Mouse (Mus musculus) embryonic facial prominence, embryonic 12.5 days (tissue): ENCODE measurements around the gene Gkap1. TPM values are rescaled to one million over a fixed set of nuclear protein-coding genes. Genes with fewer than 3 reads are reported as not detected.

Source experiments
- ATAC-seq: fragments of 200-750 bp; cut with Nextera tagmentation; 2 replicates; pipeline ENCODE4 v1.8.0; 2017; ENCODE audit not compliant: insufficient number of reproducible peaks, insufficient read depth, low FRiP score, low TSS enrichment
- H3K27ac ChIP-seq: fragments of 300-500 bp; sonication (generic); 2 replicates; pipeline ENCODE4 v1.5.1; 2016; ENCODE audit warnings: mild to moderate bottlenecking
- H3K27me3 ChIP-seq: fragments of 300-500 bp; sonication (generic); 2 replicates; pipeline ENCODE4 v1.6.1; 2016; ENCODE audit warnings: mild to moderate bottlenecking, moderate library complexity
- H3K36me3 ChIP-seq: fragments of 300-500 bp; sonication (generic); 2 replicates; pipeline ENCODE4 v1.6.1; 2016; ENCODE audit warnings: mild to moderate bottlenecking
- H3K4me1 ChIP-seq: fragments of 300-500 bp; sonication (generic); 2 replicates; pipeline ENCODE4 v1.6.1; 2016
- H3K4me2 ChIP-seq: fragments of 300-500 bp; sonication (generic); replicated peaks from 2 replicates; pipeline ENCODE4 v1.6.1; 2016; ENCODE audit warnings: mild to moderate bottlenecking, moderate library complexity
- H3K4me3 ChIP-seq: fragments of 300-500 bp; sonication (generic); 2 replicates; pipeline ENCODE4 v1.5.1; 2016; ENCODE audit warnings: mild to moderate bottlenecking
- H3K9ac ChIP-seq: fragments of 300-500 bp; sonication (generic); 2 replicates; pipeline ENCODE4 v1.6.1; 2016; ENCODE audit warnings: mild to moderate bottlenecking, moderate library complexity
- H3K9me3 ChIP-seq: fragments of 300-500 bp; sonication (generic); 2 replicates; pipeline ENCODE4 v1.6.1; 2016; ENCODE audit warnings: mild to moderate bottlenecking, moderate library complexity
- WGBS: fragments of 180-500 bp; shearing (Covaris S2); methylation state at CpG from one replicate; pipeline ENCODE4 v1.1.7; 2016; 5-methylcytosine and 5-hydroxymethylcytosine counted together
- polyA plus RNA-seq: library from polyadenylated mRNA; unstranded; fragments of >200 nt; fragmentation: Nextera tagmentation; extraction: Ambion mirVana; gene quantifications from 2 replicates; pipeline ENCODE4 v1.2.1, GENCODE M21; 2016

Gkap1 gene
- polyA plus RNA-seq, 1 experiment from 2014 or later, result 32.4 TPM

- no peaks in the 10 kb centered on the region for H3K9me3 ChIP-seq
- no peak overlapping the region for H3K27ac ChIP-seq
- H3K36me3 ChIP-seq, result peaks cover 7% of the 10 kb centered on the region; the same call in 1 of the 2 replicates
- H3K4me1 ChIP-seq, result no peaks in the 10 kb centered on the region
- H3K4me2 ChIP-seq, result no peak overlapping the region
- H3K4me3 ChIP-seq, result no peak overlapping the region
- H3K27me3 ChIP-seq, result no peaks in the 10 kb centered on the region
- no peak for ATAC-seq
- H3K9ac ChIP-seq, result no peak overlapping the region
- 82% methylated on average over 8 of the region's 8 CpGs for WGBS
Observed at GRCm38 (mm10) chr13:58263546-58263945, 12.0 kb downstream of the Gkap1 start.

GRCm38 (mm10) chr13:58261674-58262073 lies 13.8 kb downstream of the Gkap1 start:
- Histone ChIP-seq H3K27me3 (no peaks in the 10 kb centered on the region), H3K4me2 (no peak overlapping the region), H3K36me3 (peaks cover 7% of the 10 kb centered on the region; the same call in 1 of the 2 replicates), H3K27ac (no peak overlapping the region), H3K4me1 (no peaks in the 10 kb centered on the region), H3K9ac (no peak overlapping the region), H3K9me3 (no peaks in the 10 kb centered on the region), H3K4me3 (no peak overlapping the region)
- WGBS, result 79% methylated on average over 4 of the region's 4 CpGs
- ATAC-seq, result no peak

GRCm38 (mm10) chr13:58253268-58253667 lies 22.2 kb downstream of the Gkap1 start:
- no peak overlapping the region for H3K4me2 ChIP-seq
- H3K27ac ChIP-seq, result no peak overlapping the region
- WGBS, result 87% methylated on average over 1 of the region's 1 CpGs
- H3K4me3 ChIP-seq, result no peak overlapping the region
- H3K27me3 ChIP-seq, result no peaks in the 10 kb centered on the region
- ATAC-seq, result no peak
- peaks cover 18% of the 10 kb centered on the region for H3K36me3 ChIP-seq
- no peaks in the 10 kb centered on the region for H3K4me1 ChIP-seq
- H3K9ac ChIP-seq, result no peak overlapping the region
- no peaks in the 10 kb centered on the region for H3K9me3 ChIP-seq

GRCm38 (mm10) chr13:58248957-58249356 lies 26.5 kb downstream of the Gkap1 start:
- Histone ChIP-seq H3K36me3 (peaks cover 7% of the 10 kb centered on the region; the same call in 1 of the 2 replicates), H3K27ac (no peak overlapping the region)
- ATAC-seq, result no peak

GRCm38 (mm10) chr13:58236536-58236935 lies 39.0 kb downstream of the Gkap1 start:
- H3K4me1 ChIP-seq, result no peaks in the 10 kb centered on the region

More at GRCm38 (mm10) chr13:58248957-58249356, 26.5 kb downstream of the Gkap1 start:
- Histone ChIP-seq H3K9me3 (no peaks in the 10 kb centered on the region), H3K4me1 (no peaks in the 10 kb centered on the region), H3K4me3 (no peak overlapping the region), H3K4me2 (no peak overlapping the region), H3K9ac (no peak overlapping the region), H3K27me3 (no peaks in the 10 kb centered on the region)
- WGBS, result 93% methylated on average over 5 of the region's 5 CpGs

GRCm38 (mm10) chr13:58232611-58233010 lies 42.9 kb downstream of the Gkap1 start:
- H3K4me3 ChIP-seq, result no peak overlapping the region
- no peak overlapping the region for H3K9ac ChIP-seq
- 46% methylated on average over 5 of the region's 5 CpGs for WGBS
- H3K4me1 ChIP-seq, result no peaks in the 10 kb centered on the region
- H3K27ac ChIP-seq, result no peak overlapping the region
- no peaks in the 10 kb centered on the region for H3K36me3 ChIP-seq
- no peak for ATAC-seq
- H3K9me3 ChIP-seq, result no peaks in the 10 kb centered on the region
- H3K4me2 ChIP-seq, result no peak overlapping the region
- no peaks in the 10 kb centered on the region for H3K27me3 ChIP-seq

More at GRCm38 (mm10) chr13:58236536-58236935, 39.0 kb downstream of the Gkap1 start:
- no peak for ATAC-seq
- WGBS, result 92% methylated on average over 7 of the region's 7 CpGs
- Histone ChIP-seq H3K4me2 (no peak overlapping the region), H3K36me3 (peaks cover 7% of the 10 kb centered on the region; the same call in 1 of the 2 replicates), H3K9me3 (no peaks in the 10 kb centered on the region), H3K27ac (no peak overlapping the region), H3K9ac (no peak overlapping the region), H3K4me3 (no peak overlapping the region), H3K27me3 (no peaks in the 10 kb centered on the region)

- WGBS, result 89% methylated on average over 8 of the region's 8 CpGs
- no peak for ATAC-seq
Observed at GRCm38 (mm10) chr13:58232070-58232469, 43.4 kb downstream of the Gkap1 start.

GRCm38 (mm10) chr13:58228624-58229023 lies 46.9 kb downstream of the Gkap1 start:
- H3K9ac ChIP-seq, result no peak overlapping the region
- ATAC-seq, result no peak
- no peaks in the 10 kb centered on the region for H3K36me3 ChIP-seq
- H3K27ac ChIP-seq, result no peak overlapping the region
- H3K4me3 ChIP-seq, result no peak overlapping the region
- H3K4me2 ChIP-seq, result no peak overlapping the region
- H3K27me3 ChIP-seq, result no peaks in the 10 kb centered on the region
- 75% methylated on average over 2 of the region's 2 CpGs for WGBS
- no peaks in the 10 kb centered on the region for H3K9me3 ChIP-seq
- H3K4me1 ChIP-seq, result no peaks in the 10 kb centered on the region

More at GRCm38 (mm10) chr13:58232070-58232469, 43.4 kb downstream of the Gkap1 start:
- no peak overlapping the region for H3K4me3 ChIP-seq
- no peak overlapping the region for H3K27ac ChIP-seq
- no peak overlapping the region for H3K9ac ChIP-seq
- no peaks in the 10 kb centered on the region for H3K4me1 ChIP-seq
- H3K27me3 ChIP-seq, result no peaks in the 10 kb centered on the region
- no peaks in the 10 kb centered on the region for H3K36me3 ChIP-seq
- no peak overlapping the region for H3K4me2 ChIP-seq
- H3K9me3 ChIP-seq, result no peaks in the 10 kb centered on the region

GRCm38 (mm10) chr13:58225694-58226093 lies 49.8 kb downstream of the Gkap1 start:
- no peaks in the 10 kb centered on the region for H3K27me3 ChIP-seq
- no peaks in the 10 kb centered on the region for H3K9me3 ChIP-seq
- no peak for ATAC-seq
- no peaks in the 10 kb centered on the region for H3K4me1 ChIP-seq
- H3K9ac ChIP-seq, result no peak overlapping the region
- H3K4me3 ChIP-seq, result no peak overlapping the region
- no peak overlapping the region for H3K4me2 ChIP-seq
- no peaks in the 10 kb centered on the region for H3K36me3 ChIP-seq
- no peak overlapping the region for H3K27ac ChIP-seq
- 41% methylated on average over 8 of the region's 8 CpGs for WGBS

GRCm38 (mm10) chr13:58220206-58220605 lies 55.3 kb downstream of the Gkap1 start:
- 73% methylated on average over 3 of the region's 3 CpGs for WGBS

GRCm38 (mm10) chr13:58217536-58217935 lies 58.0 kb downstream of the Gkap1 start:
- no peak overlapping the region for H3K9ac ChIP-seq
- no peak overlapping the region for H3K4me3 ChIP-seq
- H3K9me3 ChIP-seq, result no peaks in the 10 kb centered on the region
- no peaks in the 10 kb centered on the region for H3K36me3 ChIP-seq
- no peak overlapping the region for H3K27ac ChIP-seq
- H3K4me2 ChIP-seq, result no peak overlapping the region
- WGBS, result 94% methylated on average over 2 of the region's 2 CpGs
- ATAC-seq, result no peak
- peaks cover 19% of the 10 kb centered on the region for H3K4me1 ChIP-seq
- H3K27me3 ChIP-seq, result no peaks in the 10 kb centered on the region

More at GRCm38 (mm10) chr13:58220206-58220605, 55.3 kb downstream of the Gkap1 start:
- H3K4me1 ChIP-seq, result 0 out of 2 replicates have a peak, but pooled peaks cover 5% of the 10 kb centered on the region
- no peak for ATAC-seq
- H3K4me2 ChIP-seq, result no peak overlapping the region
- no peaks in the 10 kb centered on the region for H3K9me3 ChIP-seq
- H3K4me3 ChIP-seq, result no peak overlapping the region
- H3K27ac ChIP-seq, result no peak overlapping the region
- no peak overlapping the region for H3K9ac ChIP-seq
- H3K36me3 ChIP-seq, result no peaks in the 10 kb centered on the region
- no peaks in the 10 kb centered on the region for H3K27me3 ChIP-seq

- no peaks in the 10 kb centered on the region for H3K9me3 ChIP-seq
- no peak for ATAC-seq
- peak overlapping the region; percentile 90 for H3K4me3 ChIP-seq
- H3K27me3 ChIP-seq, result no peaks in the 10 kb centered on the region
- H3K4me1 ChIP-seq, result peaks cover 22% of the 10 kb centered on the region
- no peaks in the 10 kb centered on the region for H3K36me3 ChIP-seq
- peak overlapping the region; percentile 84; the same call in 1 of the 2 replicates for H3K27ac ChIP-seq
- WGBS, result 85% methylated on average over 9 of the region's 9 CpGs
- peak overlapping the region; percentile 98; the same call in 1 of the 2 replicates for H3K9ac ChIP-seq
- H3K4me2 ChIP-seq, result peak overlapping the region; percentile 75
Observed at GRCm38 (mm10) chr13:58216395-58216794, 59.1 kb downstream of the Gkap1 start.
